Mouse (Mus musculus): ENCODE measurements at regions not wholly inside any gene's neighbourhood (a gene's known extent, or its start where the extent isn't known, plus 50 kb on each side); places are given as distances from the start of the nearest gene placed in this dataset.

DNA sequence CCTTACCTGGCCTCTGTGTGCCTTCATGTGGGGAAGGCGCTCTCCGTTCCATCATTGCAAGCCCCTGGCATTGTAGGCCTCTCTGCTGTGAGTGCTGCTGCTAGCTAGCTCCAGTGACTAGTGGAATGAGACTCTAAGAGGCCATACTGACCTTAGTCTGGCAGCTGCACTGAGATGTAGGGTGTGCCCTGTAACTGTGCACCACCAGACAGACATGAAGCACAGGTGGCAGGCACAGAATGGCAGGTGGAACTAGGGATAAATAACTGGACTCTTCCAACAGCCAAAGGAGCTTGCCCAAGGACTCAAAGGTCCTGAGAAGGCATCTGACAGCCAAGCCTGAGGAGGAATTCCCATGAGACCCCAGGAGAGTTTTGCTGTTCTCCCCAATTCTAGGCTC is 194.7 kb upstream of the Bcor start:
- TF ChIP-seq CTCF (IDR thresholded peaks at IDR 0.05; ENCODE audit: borderline replicate concordance, insufficient read depth, low read length) (no peak), POLR2A (IDR thresholded peaks at IDR 0.05; ENCODE audit: low read depth, low read length) (no peak)

Measured in embryonic fibroblast, embryonic 13.5 days (primary cell).